Mouse (Mus musculus): ENCODE results near the gene Col23a1.

DNA sequence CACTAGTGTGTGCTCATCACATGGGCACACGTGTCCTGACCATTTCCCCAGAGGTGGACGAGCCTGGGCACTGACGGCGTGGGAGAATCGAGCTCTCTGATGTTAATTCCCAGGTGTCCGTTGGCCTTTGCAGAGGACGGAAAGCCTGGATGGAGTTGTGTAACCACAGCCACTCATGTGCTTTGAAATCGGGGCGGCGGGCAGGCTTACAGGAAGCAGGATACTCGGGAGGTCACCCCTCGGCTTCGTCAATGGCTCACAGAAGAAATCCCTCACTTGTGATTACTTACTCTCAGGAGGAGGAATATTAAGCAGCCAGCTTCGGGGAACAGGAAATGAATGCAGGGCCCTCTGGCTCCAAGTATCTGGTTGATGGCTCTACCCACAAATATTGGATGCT, 133.0 kb downstream of the Col23a1 start:
- no peak for TF ChIP-seq POLR2A (IDR thresholded peaks at IDR 0.05; ENCODE audit: low read depth, low read length)
- no peak for TF ChIP-seq CTCF (IDR thresholded peaks at IDR 0.05; ENCODE audit: extremely low read depth, insufficient read length, insufficient replicate concordance, low read depth, low read length)
